Mouse (Mus musculus) myocyte (in vitro differentiated cells): ENCODE measurements around the gene Rmnd1.

Experiments used
- E2F4 ChIP-seq: IDR thresholded peaks from one replicate; pipeline ENCODE4 v1.6.1; 2011; ENCODE audit warnings: mild to moderate bottlenecking, control low read depth, moderate library complexity; ENCODE audit not compliant: insufficient read depth
- MAX ChIP-seq: IDR thresholded peaks from one replicate; pipeline ENCODE4 v1.6.1; 2011; ENCODE audit warnings: low read depth, mild to moderate bottlenecking, control low read depth
- MYOD1 ChIP-seq, 3 experiments: IDR thresholded peaks; one replicate each; pipeline ENCODE4 v1.6.1; 2011; ENCODE audit warnings: control low read depth in 2 of 3, low read depth in 2 of 3, mild to moderate bottlenecking in 2 of 3, moderate library complexity in 1 of 3; ENCODE audit not compliant: insufficient read length in 2 of 3, control insufficient read depth in 1 of 3
- MYOG ChIP-seq, 3 experiments: IDR thresholded peaks; one replicate each; pipeline ENCODE4 v1.6.1; 2011; ENCODE audit warnings: control low read depth in 2 of 3, low read depth in 2 of 3, mild to moderate bottlenecking in 2 of 3; ENCODE audit not compliant: insufficient read length in 2 of 3, control insufficient read depth in 1 of 3, insufficient read depth in 1 of 3
- POLR2A ChIP-seq: IDR thresholded peaks from one replicate; pipeline ENCODE4 v1.6.1; 2011; ENCODE audit warnings: low read depth, mild to moderate bottlenecking, control low read depth, moderate library complexity; ENCODE audit not compliant: insufficient read length
- POLR2AphosphoS2 ChIP-seq: IDR thresholded peaks from one replicate; pipeline ENCODE4 v1.6.1; 2011; ENCODE audit warnings: low read depth, control low read depth; ENCODE audit not compliant: insufficient read length
- REST ChIP-seq: IDR thresholded peaks from one replicate; pipeline ENCODE4 v1.6.1; 2011; ENCODE audit warnings: mild to moderate bottlenecking, control low read depth, moderate library complexity; ENCODE audit not compliant: insufficient read depth, insufficient read length
- SRF ChIP-seq: IDR thresholded peaks from one replicate; pipeline ENCODE4 v1.6.1; 2011; ENCODE audit warnings: low read depth; ENCODE audit not compliant: control insufficient read depth, insufficient read length
- TCF12 ChIP-seq: IDR thresholded peaks from one replicate; pipeline ENCODE4 v1.6.1; 2011; ENCODE audit warnings: mild to moderate bottlenecking, control low read depth; ENCODE audit not compliant: poor library complexity, insufficient read depth, severe bottlenecking
- TCF3 ChIP-seq: IDR thresholded peaks from one replicate; pipeline ENCODE4 v1.6.1; 2011; ENCODE audit warnings: low read depth, control low read depth; ENCODE audit not compliant: insufficient read length
- USF1 ChIP-seq: IDR thresholded peaks from one replicate; pipeline ENCODE4 v1.6.1; 2011; ENCODE audit warnings: low read depth, mild to moderate bottlenecking, control low read depth, moderate library complexity

DNA sequence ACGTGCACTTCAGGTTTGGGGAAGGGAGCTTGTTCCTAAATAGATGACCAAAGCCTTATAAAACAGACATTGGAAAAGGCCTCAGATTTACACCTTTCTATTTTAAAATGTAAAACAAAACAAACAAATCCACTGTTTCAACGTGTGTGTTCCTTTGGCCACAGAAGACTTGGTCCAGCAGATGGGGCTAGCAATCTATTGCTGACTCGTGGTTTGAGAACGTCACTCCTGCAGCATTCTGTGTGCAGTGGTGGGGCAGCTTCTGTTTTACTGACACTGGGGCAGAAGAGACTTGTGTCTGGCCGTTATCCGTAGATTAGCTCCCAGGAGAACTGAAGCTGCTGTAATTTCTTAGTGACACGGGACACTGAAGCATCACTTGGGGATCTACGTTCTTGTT is 6.9 kb downstream of the Rmnd1 start:
- no peak for TF ChIP-seq REST
- TF ChIP-seq USF1 = no peak
- no peak for TF ChIP-seq POLR2A
- TF ChIP-seq TCF12 = no peak
- no peak for TF ChIP-seq MAX
- TF ChIP-seq MYOG (IDR thresholded peaks at IDR 0.05; ENCODE audit: control insufficient read depth in 1 of 3, insufficient read depth in 1 of 3, insufficient read length in 2 of 3, low read depth in 2 of 3) = no peak
- no peak for TF ChIP-seq SRF
- TF ChIP-seq POLR2AphosphoS2 = no peak
- TF ChIP-seq E2F4 = no peak
- no peak for TF ChIP-seq MYOD1 (IDR thresholded peaks at IDR 0.05; ENCODE audit: control insufficient read depth in 1 of 3, insufficient read length in 2 of 3, low read depth in 2 of 3)
- no peak for TF ChIP-seq TCF3
